Mouse (Mus musculus): ENCODE measurements around the gene Kcnip4. TPM values are rescaled to one million over a fixed set of nuclear protein-coding genes. Genes with fewer than 3 reads are reported as not detected.

Gene Kcnip4
- polyA plus RNA-seq, 1 experiment, result 0.40 TPM

GRCm38 (mm10) chr5:48588014-48588413 lies 936.7 kb downstream of the Kcnip4 start:
- TF ChIP-seq CTCF (IDR thresholded peaks at IDR 0.05; ENCODE audit: insufficient read depth, low read length), result no peak
- no peak for TF ChIP-seq POLR2A (IDR thresholded peaks at IDR 0.05; ENCODE audit: borderline replicate concordance, extremely low read depth, low read depth, low read length)
- Histone ChIP-seq H3K4me3 (replicated peaks; ENCODE audit: extremely low read depth, low read depth, low read length) (no peak overlapping the region), H3K4me1 (ENCODE audit: control insufficient read depth, insufficient read depth, low read length) (no peaks in the 10 kb centered on the region)
- no peak for DNase-seq

- no peak overlapping the region for H3K4me3 ChIP-seq (replicated peaks; ENCODE audit: extremely low read depth, low read depth, low read length)
- DNase-seq, result no peak
- TF ChIP-seq CTCF (IDR thresholded peaks at IDR 0.05; ENCODE audit: insufficient read depth, low read length) (no peak), POLR2A (IDR thresholded peaks at IDR 0.05; ENCODE audit: borderline replicate concordance, extremely low read depth, low read depth, low read length) (no peak)
- no peaks in the 10 kb centered on the region for H3K4me1 ChIP-seq (ENCODE audit: control insufficient read depth, insufficient read depth, low read length)
- WGBS, result 35% methylated on average over 1 of the region's 1 CpGs
Measured at GRCm38 (mm10) chr5:48583431-48583830, 941.3 kb downstream of the Kcnip4 start.

- TF ChIP-seq POLR2A (IDR thresholded peaks at IDR 0.05; ENCODE audit: borderline replicate concordance, extremely low read depth, low read depth, low read length), result no peak
- no peak for TF ChIP-seq CTCF (IDR thresholded peaks at IDR 0.05; ENCODE audit: insufficient read depth, low read length)
- DNase-seq, result no peak
- 58% methylated on average over 3 of the region's 3 CpGs for WGBS
- Histone ChIP-seq H3K4me1 (ENCODE audit: control insufficient read depth, insufficient read depth, low read length) (no peaks in the 10 kb centered on the region), H3K4me3 (replicated peaks; ENCODE audit: extremely low read depth, low read depth, low read length) (no peak overlapping the region)
Measured at GRCm38 (mm10) chr5:48563996-48564587, 960.6 kb downstream of the Kcnip4 start.

GRCm38 (mm10) chr5:48551753-48552152 lies 973.0 kb downstream of the Kcnip4 start:
- 67% methylated on average over 4 of the region's 4 CpGs for WGBS
- TF ChIP-seq POLR2A (IDR thresholded peaks at IDR 0.05; ENCODE audit: borderline replicate concordance, extremely low read depth, low read depth, low read length) (no peak), CTCF (IDR thresholded peaks at IDR 0.05; ENCODE audit: insufficient read depth, low read length) (no peak)
- no peak for DNase-seq
- Histone ChIP-seq H3K4me1 (ENCODE audit: control insufficient read depth, insufficient read depth, low read length) (no peaks in the 10 kb centered on the region), H3K4me3 (replicated peaks; ENCODE audit: extremely low read depth, low read depth, low read length) (no peak overlapping the region)

GRCm38 (mm10) chr5:48545825-48546224 lies 978.9 kb downstream of the Kcnip4 start:
- 75% methylated on average over 3 of the region's 3 CpGs for WGBS
- TF ChIP-seq CTCF (IDR thresholded peaks at IDR 0.05; ENCODE audit: insufficient read depth, low read length) (no peak), POLR2A (IDR thresholded peaks at IDR 0.05; ENCODE audit: borderline replicate concordance, extremely low read depth, low read depth, low read length) (no peak)
- no peak overlapping the region for H3K4me3 ChIP-seq (replicated peaks; ENCODE audit: extremely low read depth, low read depth, low read length)
- DNase-seq, result no peak
- H3K4me1 ChIP-seq (ENCODE audit: control insufficient read depth, insufficient read depth, low read length), result no peaks in the 10 kb centered on the region

- 47% methylated on average over 5 of the region's 5 CpGs for WGBS
- Histone ChIP-seq H3K4me1 (ENCODE audit: control insufficient read depth, insufficient read depth, low read length) (no peaks in the 10 kb centered on the region), H3K4me3 (replicated peaks; ENCODE audit: extremely low read depth, low read depth, low read length) (no peak overlapping the region)
- no peak for DNase-seq
- TF ChIP-seq CTCF (IDR thresholded peaks at IDR 0.05; ENCODE audit: insufficient read depth, low read length) (no peak), POLR2A (IDR thresholded peaks at IDR 0.05; ENCODE audit: borderline replicate concordance, extremely low read depth, low read depth, low read length) (no peak)
Measured at GRCm38 (mm10) chr5:48544784-48545734, 979.6 kb downstream of the Kcnip4 start.

GRCm38 (mm10) chr5:48518035-48518434 lies 1006.7 kb downstream of the Kcnip4 start:
- H3K4me3 ChIP-seq (replicated peaks; ENCODE audit: extremely low read depth, low read depth, low read length), result no peak overlapping the region
- TF ChIP-seq POLR2A (IDR thresholded peaks at IDR 0.05; ENCODE audit: borderline replicate concordance, extremely low read depth, low read depth, low read length), result no peak
- TF ChIP-seq CTCF (IDR thresholded peaks at IDR 0.05; ENCODE audit: insufficient read depth, low read length), result no peak
- H3K4me1 ChIP-seq (ENCODE audit: control insufficient read depth, insufficient read depth, low read length), result no peaks in the 10 kb centered on the region
- 77% methylated on average over 4 of the region's 4 CpGs for whole genome bisulfite sequencing
- no peak for DNase-seq

- no peak for DNase-seq
- WGBS, result 90% methylated on average over 1 of the region's 1 CpGs
- Histone ChIP-seq H3K4me3 (replicated peaks; ENCODE audit: extremely low read depth, low read depth, low read length) (no peak overlapping the region), H3K4me1 (ENCODE audit: control insufficient read depth, insufficient read depth, low read length) (no peaks in the 10 kb centered on the region)
- TF ChIP-seq POLR2A (IDR thresholded peaks at IDR 0.05; ENCODE audit: borderline replicate concordance, extremely low read depth, low read depth, low read length) (no peak), CTCF (IDR thresholded peaks at IDR 0.05; ENCODE audit: insufficient read depth, low read length) (no peak)
Measured at GRCm38 (mm10) chr5:48513354-48513753, 1011.4 kb downstream of the Kcnip4 start.

- TF ChIP-seq POLR2A (IDR thresholded peaks at IDR 0.05; ENCODE audit: borderline replicate concordance, extremely low read depth, low read depth, low read length) (no peak), CTCF (IDR thresholded peaks at IDR 0.05; ENCODE audit: insufficient read depth, low read length) (no peak)
- WGBS, result 32% methylated on average over 1 of the region's 1 CpGs
- H3K4me1 ChIP-seq (ENCODE audit: control insufficient read depth, insufficient read depth, low read length), result no peaks in the 10 kb centered on the region
- no peak for DNase-seq
- no peak overlapping the region for H3K4me3 ChIP-seq (replicated peaks; ENCODE audit: extremely low read depth, low read depth, low read length)
Measured at GRCm38 (mm10) chr5:48511357-48511756, 1013.4 kb downstream of the Kcnip4 start.

Measured in lung, adult 2 months (tissue).